ENCODE assay signal across 22 mouse cellular contexts in genomic region chr16:44674198-44674597, GRCm38 (mm10). TPM values are rescaled to one million over a fixed set of nuclear protein-coding genes. Genes with fewer than 3 reads are reported as not detected.
A peak's percentile ranks its signal among the peaks of the same experiment; 100 is the strongest.
DNase-seq lines count a peak whose midpoint lies in the region; ATAC-seq lines count a peak whose summit lies in the region.
"Had no signal": no experiment of that assay in that cellular context is flagged by ENCODE, and none has a peak within 500 bp of the region (broad histone marks: within the 10 kb centered on the region; RNA-seq: fewer than 3 reads in every experiment).

No protein-coding gene starts in this region.

- no peak for ATAC-seq in forebrain, embryonic 15.5 days (replicated peaks)
- ATAC-seq in hindbrain, embryonic 14.5 days (ENCODE audit: low FRiP score), result no peak
- ATAC-seq in midbrain, embryonic 16.5 days, result no peak
- no peak for ATAC-seq in hindbrain, embryonic 13.5 days (ENCODE audit: low FRiP score)
- ATAC-seq: activated CD4-positive, CD25-positive, alpha-beta regulatory T cell, adult 4 months; forebrain, embryonic 14.5 days; intestine, postnatal 0 days had no signal

- peaks cover 8% of the 10 kb centered on the region; the same call in 1 of the 2 replicates for H3K36me3 ChIP-seq in forebrain, embryonic 10.5 days (replicated peaks)
- no peaks in the 10 kb centered on the region for H3K36me3 ChIP-seq in forebrain, embryonic 15.5 days
- H3K36me3 ChIP-seq in hindbrain, embryonic 10.5 days, result no peaks in the 10 kb centered on the region
- H3K36me3 ChIP-seq in hindbrain, embryonic 14.5 days (replicated peaks; ENCODE audit: control insufficient read depth, insufficient read depth), result no peaks in the 10 kb centered on the region
- no peaks in the 10 kb centered on the region for H3K36me3 ChIP-seq in midbrain, embryonic 10.5 days
- no peaks in the 10 kb centered on the region for H3K36me3 ChIP-seq in midbrain, embryonic 16.5 days (ENCODE audit: control insufficient read depth, insufficient read depth, low read length)
- H3K36me3 ChIP-seq in hindbrain, embryonic 13.5 days, result no peaks in the 10 kb centered on the region
- H3K36me3 ChIP-seq: heart, embryonic 13.5 days had no signal

- no peak for DNase-seq in forebrain, embryonic 10.5 days (ENCODE audit: extremely low spot score, low spot score)
- no peak for DNase-seq in hindbrain, embryonic 10.5 days (ENCODE audit: low spot score)
- DNase-seq in hindbrain, embryonic 14.5 days (ENCODE audit: low spot score), result no peak
- DNase-seq in midbrain, embryonic 10.5 days (ENCODE audit: low spot score), result no peak
- DNase-seq in thymus, postnatal 36 days, result no peak
- DNase-seq: adrenal gland, adult 8-10 months; adrenal gland, postnatal 25 days; cerebellum, adult 11-12 months; cerebellum, adult 9-10 months; cerebellum, postnatal 14 days; gastrocnemius, adult 2 months; gastrocnemius, postnatal 14 days; heart, adult 18-20 months; heart, postnatal 14 days; heart, postnatal 4 days had no signal

- H3K9ac ChIP-seq in forebrain, embryonic 15.5 days (replicated peaks), result no peak overlapping the region
- no peak overlapping the region for H3K9ac ChIP-seq in hindbrain, embryonic 14.5 days
- no peak overlapping the region for H3K9ac ChIP-seq in midbrain, embryonic 16.5 days (ENCODE audit: low read depth, low read length)
- H3K9ac ChIP-seq in hindbrain, embryonic 13.5 days, result no peak overlapping the region
- H3K9ac ChIP-seq: heart, embryonic 13.5 days had no signal

- H3K4me2 ChIP-seq in forebrain, embryonic 15.5 days (replicated peaks), result no peak overlapping the region
- no peak overlapping the region for H3K4me2 ChIP-seq in hindbrain, embryonic 14.5 days (replicated peaks)
- no peak overlapping the region for H3K4me2 ChIP-seq in midbrain, embryonic 16.5 days (ENCODE audit: low read length)
- H3K4me2 ChIP-seq in hindbrain, embryonic 13.5 days, result no peak overlapping the region
- H3K4me2 ChIP-seq: heart, embryonic 13.5 days had no signal

- WGBS in forebrain, embryonic 10.5 days, result 93% methylated on average over 3 of the region's 3 CpGs
- WGBS in forebrain, embryonic 15.5 days, result 94% methylated on average over 3 of the region's 3 CpGs
- WGBS in hindbrain, embryonic 10.5 days, result 91% methylated on average over 3 of the region's 3 CpGs
- 95% methylated on average over 3 of the region's 3 CpGs for WGBS in hindbrain, embryonic 14.5 days
- 96% methylated on average over 3 of the region's 3 CpGs for WGBS in midbrain, embryonic 10.5 days
- WGBS in midbrain, embryonic 16.5 days, result 98% methylated on average over 3 of the region's 3 CpGs
- 90% methylated on average over 3 of the region's 3 CpGs for WGBS in hindbrain, embryonic 13.5 days

- H3K4me1 ChIP-seq in forebrain, embryonic 10.5 days, result peaks cover 51% of the 10 kb centered on the region
- peaks cover 21% of the 10 kb centered on the region for H3K4me1 ChIP-seq in forebrain, embryonic 15.5 days
- H3K4me1 ChIP-seq in hindbrain, embryonic 10.5 days (replicated peaks), result peaks cover 61% of the 10 kb centered on the region
- peaks cover 16% of the 10 kb centered on the region; the same call in 1 of the 2 replicates for H3K4me1 ChIP-seq in hindbrain, embryonic 14.5 days (replicated peaks; ENCODE audit: control insufficient read depth, insufficient read depth, low read length)
- H3K4me1 ChIP-seq in midbrain, embryonic 10.5 days, result peaks cover 56% of the 10 kb centered on the region
- peaks cover 16% of the 10 kb centered on the region for H3K4me1 ChIP-seq in midbrain, embryonic 16.5 days (ENCODE audit: control insufficient read depth, insufficient read depth, low read length)
- H3K4me1 ChIP-seq in hindbrain, embryonic 13.5 days (replicated peaks), result peaks cover 31% of the 10 kb centered on the region

- H3K9me3 ChIP-seq in forebrain, embryonic 10.5 days, result no peaks in the 10 kb centered on the region
- H3K9me3 ChIP-seq in forebrain, embryonic 15.5 days, result no peaks in the 10 kb centered on the region
- 0 out of 2 replicates have a peak, but pooled peaks cover 3% of the 10 kb centered on the region for H3K9me3 ChIP-seq in hindbrain, embryonic 10.5 days
- no peaks in the 10 kb centered on the region for H3K9me3 ChIP-seq in hindbrain, embryonic 14.5 days (ENCODE audit: control insufficient read depth, low read length)
- no peaks in the 10 kb centered on the region; the same call in 1 of the 2 replicates for H3K9me3 ChIP-seq in midbrain, embryonic 10.5 days (replicated peaks)
- H3K9me3 ChIP-seq in midbrain, embryonic 16.5 days (replicated peaks; ENCODE audit: control insufficient read depth, low read length, poor library complexity, severe bottlenecking), result no peaks in the 10 kb centered on the region
- no peaks in the 10 kb centered on the region for H3K9me3 ChIP-seq in hindbrain, embryonic 13.5 days
- H3K9me3 ChIP-seq: heart, embryonic 13.5 days had no signal

- peaks cover 34% of the 10 kb centered on the region for H3K27me3 ChIP-seq in forebrain, embryonic 10.5 days (ENCODE audit: poor library complexity, severe bottlenecking)
- no peaks in the 10 kb centered on the region for H3K27me3 ChIP-seq in forebrain, embryonic 15.5 days
- peaks cover 8% of the 10 kb centered on the region; the same call in 1 of the 2 replicates for H3K27me3 ChIP-seq in hindbrain, embryonic 10.5 days (ENCODE audit: insufficient read depth, poor library complexity, severe bottlenecking)
- no peaks in the 10 kb centered on the region for H3K27me3 ChIP-seq in hindbrain, embryonic 14.5 days (ENCODE audit: control insufficient read depth, insufficient read depth, low read length)
- H3K27me3 ChIP-seq in midbrain, embryonic 10.5 days (ENCODE audit: low read depth, poor library complexity, severe bottlenecking), result peaks cover 32% of the 10 kb centered on the region
- H3K27me3 ChIP-seq in midbrain, embryonic 16.5 days (ENCODE audit: control insufficient read depth, insufficient read depth, low read depth, low read length), result no peaks in the 10 kb centered on the region
- H3K27me3 ChIP-seq in hindbrain, embryonic 13.5 days, result 0 out of 2 replicates have a peak, but pooled peaks cover 4% of the 10 kb centered on the region
- H3K27me3 ChIP-seq: heart, embryonic 13.5 days had no signal

- H3K27ac ChIP-seq in forebrain, embryonic 10.5 days, result peak overlapping the region; percentile 90
- H3K27ac ChIP-seq in forebrain, embryonic 15.5 days (replicated peaks), result no peak overlapping the region
- peak overlapping the region; percentile 92 for H3K27ac ChIP-seq in hindbrain, embryonic 10.5 days
- no peak overlapping the region for H3K27ac ChIP-seq in hindbrain, embryonic 14.5 days
- H3K27ac ChIP-seq in midbrain, embryonic 10.5 days (replicated peaks), result peak overlapping the region; percentile 93
- no peak overlapping the region for H3K27ac ChIP-seq in midbrain, embryonic 16.5 days (ENCODE audit: low read length)
- 0 out of 2 replicates have a peak overlapping the region, but pooled peaks have one; percentile 10 for H3K27ac ChIP-seq in hindbrain, embryonic 13.5 days
- H3K27ac ChIP-seq: gastrocnemius, adult 2 months; heart, embryonic 13.5 days had no signal

- H3K4me3 ChIP-seq in forebrain, embryonic 10.5 days, result no peak overlapping the region
- no peak overlapping the region for H3K4me3 ChIP-seq in forebrain, embryonic 15.5 days
- no peak overlapping the region for H3K4me3 ChIP-seq in hindbrain, embryonic 10.5 days
- H3K4me3 ChIP-seq in hindbrain, embryonic 14.5 days (replicated peaks; ENCODE audit: low read length), result no peak overlapping the region
- H3K4me3 ChIP-seq in midbrain, embryonic 10.5 days, result no peak overlapping the region
- no peak overlapping the region for H3K4me3 ChIP-seq in midbrain, embryonic 16.5 days (ENCODE audit: low read depth, low read length)
- no peak overlapping the region for H3K4me3 ChIP-seq in hindbrain, embryonic 13.5 days
- H3K4me3 ChIP-seq: gastrocnemius, adult 2 months; heart, embryonic 13.5 days had no signal

RNA-seq across cellular contexts. Expression of gene Nepro, which starts 49.9 kb away (rescaled TPM):
- polyA plus RNA-seq in forebrain, embryonic 10.5 days (2016; fragmentation: Nextera tagmentation; extraction: Ambion mirVana), result 15.4 and 17.1 TPM in 2 replicates
- polyA plus RNA-seq in forebrain, embryonic 15.5 days (2015; fragmentation: Nextera tagmentation; extraction: Ambion mirVana), result 4.5 and 4.9 TPM in 2 replicates
- polyA plus RNA-seq in hindbrain, embryonic 10.5 days (2016; fragmentation: Nextera tagmentation; extraction: Ambion mirVana), result 8.8 and 14.9 TPM in 2 replicates
- 4.4 and 5.4 TPM in 2 replicates for polyA plus RNA-seq in hindbrain, embryonic 14.5 days (2014; fragmentation: Nextera tagmentation; extraction: Ambion mirVana)
- 11.3 and 14.0 TPM in 2 replicates for polyA plus RNA-seq in midbrain, embryonic 10.5 days (2016; fragmentation: Nextera tagmentation; extraction: Ambion mirVana)
- polyA plus RNA-seq in midbrain, embryonic 16.5 days (2015; fragmentation: Nextera tagmentation; extraction: Ambion mirVana), result 3.2 and 4.5 TPM in 2 replicates
- 4.9 and 5.0 TPM in 2 replicates for polyA plus RNA-seq in hindbrain, embryonic 13.5 days (2015; fragmentation: Nextera tagmentation; extraction: Ambion mirVana)

Comparison
In these comparisons a context has a peak if more than half of its experiments do, and no peak if none do; other contexts are left out.
1. H3K27ac ChIP-seq: peak in forebrain, embryonic 10.5 days (single experiment), hindbrain, embryonic 10.5 days (single experiment), midbrain, embryonic 10.5 days (single experiment) and hindbrain, embryonic 13.5 days (single experiment); none in forebrain, embryonic 15.5 days (single experiment), hindbrain, embryonic 14.5 days (single experiment) and midbrain, embryonic 16.5 days (single experiment).